Mouse (Mus musculus): Measurements from ENCODE around the gene Vmp1.

DNA sequence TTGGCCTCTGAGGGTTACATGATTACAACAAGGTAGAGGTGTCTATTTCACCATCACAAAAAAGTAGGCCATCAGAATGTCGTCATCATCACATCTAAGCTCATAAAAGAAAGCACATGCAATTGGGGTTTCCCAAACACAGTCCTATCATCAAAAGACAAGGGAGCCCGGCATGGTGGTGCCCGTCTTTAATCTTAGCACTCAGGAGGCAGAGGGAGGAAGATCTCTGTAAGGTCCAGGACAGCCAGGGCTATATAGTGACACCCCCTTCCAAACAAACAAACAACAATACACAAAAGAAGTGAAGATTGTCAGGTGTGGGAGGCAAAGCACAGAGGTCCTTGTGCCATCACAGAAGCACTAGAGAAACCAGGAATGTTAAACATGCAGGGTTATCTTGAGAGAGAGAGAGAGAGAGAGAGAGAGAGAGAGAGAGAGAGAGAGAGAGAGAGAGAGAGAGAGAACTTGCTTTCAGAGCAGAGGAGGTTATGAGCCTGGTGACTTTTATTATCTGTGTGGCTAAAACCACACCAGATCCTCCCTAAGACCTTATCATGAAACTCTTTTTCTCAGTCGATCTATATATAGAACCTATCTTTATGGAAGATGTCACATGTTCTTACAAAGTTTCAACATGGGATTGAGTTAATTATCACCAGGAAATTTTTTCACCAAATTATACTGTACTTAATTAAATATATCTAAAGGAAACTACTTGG lies 26.6 kb downstream of the Vmp1 start:
- no peak for TF ChIP-seq ZNF384 (IDR thresholded peaks at IDR 0.05; ENCODE audit: low read depth, low read length)
- TF ChIP-seq MAFK (IDR thresholded peaks at IDR 0.05; ENCODE audit: insufficient read depth, low read depth, low read length), result no peak
- TF ChIP-seq HCFC1 (IDR thresholded peaks at IDR 0.05; ENCODE audit: borderline replicate concordance, insufficient read depth, low read length), result no peak

Measured in ES-E14 (cell line).